Mouse (Mus musculus): ENCODE results near the gene Pdrg1. TPM values are rescaled to one million over a fixed set of nuclear protein-coding genes. Genes with fewer than 3 reads are reported as not detected.

The Pdrg1 gene
- polyA plus RNA-seq, 1 experiment from 2014 or later: 206 TPM

- H3K4me2 ChIP-seq: no peak overlapping the region
- peak; percentile 72; the same call in 1 of the 2 replicates for ATAC-seq (ENCODE audit: low read depth)
- 46% methylated on average over 9 of the region's 9 CpGs for WGBS
- peaks cover 48% of the 10 kb centered on the region for H3K4me1 ChIP-seq (replicated peaks)
- H3K27ac ChIP-seq (replicated peaks): peak overlapping the region; percentile 68
- H3K4me3 ChIP-seq: no peak overlapping the region
- peaks cover 6% of the 10 kb centered on the region for H3K36me3 ChIP-seq
- peaks cover 30% of the 10 kb centered on the region for H3K27me3 ChIP-seq
- peak overlapping the region; percentile 50 for H3K9ac ChIP-seq
- H3K9me3 ChIP-seq: no peaks in the 10 kb centered on the region
These were observed 34.2 kb upstream of the Pdrg1 start for GRCm38 (mm10) chr2:153049288-153049996.

GRCm38 (mm10) chr2:153047828-153048465, 32.7 kb upstream of the Pdrg1 start:
- no peak for ATAC-seq (ENCODE audit: low read depth)
- Histone ChIP-seq H3K9ac (no peak overlapping the region), H3K4me2 (no peak overlapping the region), H3K4me3 (no peak overlapping the region), H3K9me3 (no peaks in the 10 kb centered on the region), H3K36me3 (no peaks in the 10 kb centered on the region), H3K27me3 (peaks cover 25% of the 10 kb centered on the region), H3K4me1 (replicated peaks) (peaks cover 48% of the 10 kb centered on the region), H3K27ac (replicated peaks) (no peak overlapping the region; the same call in 1 of the 2 replicates)
- WGBS: 50% methylated on average over 17 of the region's 17 CpGs

GRCm38 (mm10) chr2:153045884-153046299, 30.7 kb upstream of the Pdrg1 start:
- Histone ChIP-seq H3K36me3 (no peaks in the 10 kb centered on the region), H3K4me1 (replicated peaks) (peaks cover 44% of the 10 kb centered on the region), H3K4me2 (no peak overlapping the region), H3K9me3 (no peaks in the 10 kb centered on the region), H3K27me3 (peaks cover 5% of the 10 kb centered on the region), H3K9ac (no peak overlapping the region), H3K27ac (replicated peaks) (peak overlapping the region; percentile 73), H3K4me3 (no peak overlapping the region)
- WGBS: 41% methylated on average over 8 of the region's 8 CpGs
- no peak for ATAC-seq (ENCODE audit: low read depth)

GRCm38 (mm10) chr2:153043886-153044285, 28.7 kb upstream of the Pdrg1 start:
- WGBS: 58% methylated on average over 3 of the region's 3 CpGs
- Histone ChIP-seq H3K4me2 (no peak overlapping the region), H3K27ac (replicated peaks) (no peak overlapping the region), H3K4me3 (no peak overlapping the region), H3K27me3 (no peaks in the 10 kb centered on the region), H3K9ac (no peak overlapping the region), H3K9me3 (no peaks in the 10 kb centered on the region), H3K4me1 (replicated peaks) (peaks cover 35% of the 10 kb centered on the region), H3K36me3 (no peaks in the 10 kb centered on the region)
- ATAC-seq (ENCODE audit: low read depth): no peak

GRCm38 (mm10) chr2:153036690-153037089, 21.5 kb upstream of the Pdrg1 start:
- no peak overlapping the region for H3K9ac ChIP-seq
- no peak overlapping the region for H3K4me2 ChIP-seq
- no peaks in the 10 kb centered on the region for H3K36me3 ChIP-seq
- H3K9me3 ChIP-seq: no peaks in the 10 kb centered on the region
- no peak overlapping the region for H3K4me3 ChIP-seq
- no peak for ATAC-seq (ENCODE audit: low read depth)
- H3K27me3 ChIP-seq: peaks cover 18% of the 10 kb centered on the region
- 49% methylated on average over 2 of the region's 2 CpGs for whole genome bisulfite sequencing
- no peak overlapping the region for H3K27ac ChIP-seq (replicated peaks)
- peaks cover 61% of the 10 kb centered on the region for H3K4me1 ChIP-seq (replicated peaks)

- Histone ChIP-seq H3K9ac (peak overlapping the region; percentile 80), H3K27ac (replicated peaks) (no peak overlapping the region; the same call in 1 of the 2 replicates), H3K9me3 (no peaks in the 10 kb centered on the region), H3K4me2 (peak overlapping the region; percentile 70), H3K4me1 (replicated peaks) (peaks cover 71% of the 10 kb centered on the region), H3K36me3 (no peaks in the 10 kb centered on the region), H3K27me3 (peaks cover 36% of the 10 kb centered on the region), H3K4me3 (peak overlapping the region; percentile 75)
- ATAC-seq (ENCODE audit: low read depth): no peak
- 70% methylated on average over 5 of the region's 5 CpGs for WGBS
These were observed 18.5 kb upstream of the Pdrg1 start for GRCm38 (mm10) chr2:153033545-153034230.

- no peaks in the 10 kb centered on the region for H3K36me3 ChIP-seq
- H3K9ac ChIP-seq: peak overlapping the region; percentile 80
- peaks cover 36% of the 10 kb centered on the region for H3K27me3 ChIP-seq
- no peak for ATAC-seq (ENCODE audit: low read depth)
- H3K4me3 ChIP-seq: peak overlapping the region; percentile 75
- H3K4me2 ChIP-seq: peak overlapping the region; percentile 70
- 12% methylated on average over 4 of the region's 4 CpGs for WGBS
- no peaks in the 10 kb centered on the region for H3K9me3 ChIP-seq
- peaks cover 65% of the 10 kb centered on the region for H3K4me1 ChIP-seq (replicated peaks)
- H3K27ac ChIP-seq (replicated peaks): peak overlapping the region; percentile 89; the same call in 1 of the 2 replicates
These were observed 17.7 kb upstream of the Pdrg1 start for GRCm38 (mm10) chr2:153032973-153033372.

GRCm38 (mm10) chr2:153032083-153032842, 17.0 kb upstream of the Pdrg1 start:
- Histone ChIP-seq H3K4me3 (peak overlapping the region; percentile 75), H3K4me1 (replicated peaks) (peaks cover 61% of the 10 kb centered on the region), H3K27ac (replicated peaks) (peak overlapping the region; percentile 89), H3K9me3 (no peaks in the 10 kb centered on the region), H3K9ac (peak overlapping the region; percentile 80), H3K4me2 (peak overlapping the region; percentile 70), H3K36me3 (no peaks in the 10 kb centered on the region), H3K27me3 (peaks cover 36% of the 10 kb centered on the region)
- 2% methylated on average over 50 of the region's 58 CpGs for WGBS
- ATAC-seq (ENCODE audit: low read depth): peak; percentile 70

GRCm38 (mm10) chr2:153031126-153032082, 16.2 kb upstream of the Pdrg1 start, which contains the start of gene Xkr7:
TSS of gene Xkr7 (plus strand) at chr2:153031852.
- H3K4me3 ChIP-seq: peak within 1 kb of the TSS; percentile 75
- H3K36me3 ChIP-seq: no peaks in the 10 kb centered on the region
- H3K27me3 ChIP-seq: peaks cover 36% of the 10 kb centered on the region
- H3K27ac ChIP-seq (replicated peaks): peak within 1 kb of the TSS; percentile 89
- peak within 1 kb of the TSS; percentile 70 for H3K4me2 ChIP-seq
- peak; percentile 86 for ATAC-seq (ENCODE audit: low read depth)
- WGBS: under 1% methylated on average over 47 of the region's 54 CpGs
- H3K9me3 ChIP-seq: no peaks in the 10 kb centered on the region
- H3K9ac ChIP-seq: peak within 1 kb of the TSS; percentile 80
- peaks cover 57% of the 10 kb centered on the region for H3K4me1 ChIP-seq (replicated peaks)

GRCm38 (mm10) chr2:153030422-153030821, 15.2 kb upstream of the Pdrg1 start:
- peak overlapping the region; percentile 89 for H3K27ac ChIP-seq (replicated peaks)

GRCm38 (mm10) chr2:153027501-153027900, 12.3 kb upstream of the Pdrg1 start:
- Histone ChIP-seq H3K4me3 (no peak overlapping the region), H3K4me1 (replicated peaks) (peaks cover 19% of the 10 kb centered on the region), H3K4me2 (no peak overlapping the region), H3K36me3 (no peaks in the 10 kb centered on the region), H3K9me3 (no peaks in the 10 kb centered on the region), H3K9ac (no peak overlapping the region), H3K27me3 (peaks cover 20% of the 10 kb centered on the region), H3K27ac (replicated peaks) (no peak overlapping the region)
- ATAC-seq (ENCODE audit: low read depth): no peak
- WGBS: 59% methylated on average over 4 of the region's 4 CpGs

More at GRCm38 (mm10) chr2:153030422-153030821, 15.2 kb upstream of the Pdrg1 start:
- H3K4me3 ChIP-seq: no peak overlapping the region
- ATAC-seq (ENCODE audit: low read depth): no peak
- peaks cover 36% of the 10 kb centered on the region for H3K27me3 ChIP-seq
- H3K4me1 ChIP-seq (replicated peaks): peaks cover 47% of the 10 kb centered on the region
- WGBS: 16% methylated on average over 4 of the region's 4 CpGs
- H3K36me3 ChIP-seq: no peaks in the 10 kb centered on the region
- H3K9ac ChIP-seq: peak overlapping the region; percentile 80; the same call in 1 of the 2 replicates
- peak overlapping the region; percentile 70; the same call in 1 of the 2 replicates for H3K4me2 ChIP-seq
- H3K9me3 ChIP-seq: no peaks in the 10 kb centered on the region
